Mouse (Mus musculus) hindbrain, embryonic 14.5 days (tissue): ENCODE data around the gene Zdhhc5. TPM values are rescaled to one million over a fixed set of nuclear protein-coding genes. Genes with fewer than 3 reads are reported as not detected.

Source experiments
- ATAC-seq: fragments of 200-750 bp; cut with Nextera tagmentation; 2 replicates; pipeline ENCODE4 v1.8.0; 2017; ENCODE audit warnings: moderate number of reproducible peaks, mild to moderate bottlenecking, moderate TSS enrichment, moderate library complexity; ENCODE audit not compliant: low FRiP score
- DNase-seq: peaks from one replicate; pipeline ENCODE4 v3.0.0-alpha.2; 2015; ENCODE audit warnings: low spot score
- H3K27ac ChIP-seq: fragments of 300-500 bp; sonication (generic); 2 replicates; pipeline ENCODE4 v1.5.1; 2014; ENCODE audit warnings: mild to moderate bottlenecking, moderate library complexity
- H3K27me3 ChIP-seq: fragments of 300-500 bp; sonication (generic); 2 replicates; pipeline ENCODE4 v1.6.1; 2014; ENCODE audit warnings: mild to moderate bottlenecking, low read length, mixed read lengths; ENCODE audit not compliant: control insufficient read depth, insufficient read depth
- H3K36me3 ChIP-seq: fragments of 300-500 bp; sonication (generic); replicated peaks from 2 replicates; pipeline ENCODE4 v1.6.1; 2014; ENCODE audit not compliant: control insufficient read depth, insufficient read depth
- H3K4me1 ChIP-seq: fragments of 300-500 bp; sonication (generic); replicated peaks from 2 replicates; pipeline ENCODE4 v1.6.1; 2014; ENCODE audit warnings: antibody characterized with exemption, low read length, mixed read lengths; ENCODE audit not compliant: control insufficient read depth, insufficient read depth
- H3K4me2 ChIP-seq: fragments of 300-500 bp; sonication (generic); replicated peaks from 2 replicates; pipeline ENCODE4 v1.6.1; 2014; ENCODE audit warnings: mild to moderate bottlenecking, moderate library complexity
- H3K4me3 ChIP-seq: fragments of 300-500 bp; sonication (generic); replicated peaks from 2 replicates; pipeline ENCODE4 v1.5.1; 2014; ENCODE audit warnings: mild to moderate bottlenecking, low read length
- H3K9ac ChIP-seq: fragments of 300-500 bp; sonication (generic); 2 replicates; pipeline ENCODE4 v1.6.1; 2014
- H3K9me3 ChIP-seq: fragments of 300-500 bp; sonication (generic); 2 replicates; pipeline ENCODE4 v1.6.1; 2016; ENCODE audit warnings: low read length; ENCODE audit not compliant: control insufficient read depth
- WGBS: fragments of 180-500 bp; shearing (Covaris S2); extraction: QIAGEN DNeasy Blood & Tissue Kit; methylation state at CpG from one replicate; pipeline ENCODE4 v1.1.7; 2014; 5-methylcytosine and 5-hydroxymethylcytosine counted together
- microRNA counts: library from miRNA; unstranded; fragments of <30 nt; microRNA quantifications from one replicate; lab custom pipeline; 2016
- microRNA-seq: library from miRNA; unstranded; fragments of <30 nt; microRNA quantifications from one replicate; pipeline ENCODE4, GENCODE M21; 2016
- polyA plus RNA-seq: library from polyadenylated mRNA; unstranded; fragments of >200 nt; fragmentation: Nextera tagmentation; extraction: Ambion mirVana; gene quantifications from 2 replicates; pipeline ENCODE4 v1.2.1, GENCODE M21; 2014

The Zdhhc5 gene
- polyA plus RNA-seq, 1 experiment from 2014 or later: 21.9 TPM

GRCm38 (mm10) chr2:84647051-84647568 lies 67.9 kb downstream of the Zdhhc5 start:
- no peak for ATAC-seq
- peak overlapping the region; percentile 91; the same call in 1 of the 2 replicates for H3K9ac ChIP-seq

GRCm38 (mm10) chr2:84646138-84646537 lies 68.8 kb downstream of the Zdhhc5 start:
- Histone ChIP-seq H3K27ac (no peak overlapping the region), H3K4me2 (peak overlapping the region; percentile 82; the same call in 1 of the 2 replicates), H3K4me1 (peaks cover 23% of the 10 kb centered on the region), H3K9me3 (no peaks in the 10 kb centered on the region), H3K36me3 (peaks cover 6% of the 10 kb centered on the region; the same call in 1 of the 2 replicates), H3K4me3 (no peak overlapping the region), H3K27me3 (no peaks in the 10 kb centered on the region), H3K9ac (no peak overlapping the region)
- no peak for DNase-seq
- WGBS: 83% methylated on average over 1 of the region's 1 CpGs
- no peak for ATAC-seq

More at GRCm38 (mm10) chr2:84647051-84647568, 67.9 kb downstream of the Zdhhc5 start:
- Histone ChIP-seq H3K4me3 (peak overlapping the region; percentile 70), H3K4me2 (peak overlapping the region; percentile 82), H3K27ac (no peak overlapping the region), H3K9me3 (no peaks in the 10 kb centered on the region), H3K36me3 (peaks cover 2% of the 10 kb centered on the region; the same call in 1 of the 2 replicates), H3K4me1 (peaks cover 30% of the 10 kb centered on the region), H3K27me3 (no peaks in the 10 kb centered on the region)
- WGBS: 96% methylated on average over 6 of the region's 6 CpGs
- DNase-seq: no peak

GRCm38 (mm10) chr2:84640833-84641232 lies 74.1 kb downstream of the Zdhhc5 start:
- Histone ChIP-seq H3K27me3 (no peaks in the 10 kb centered on the region), H3K9me3 (no peaks in the 10 kb centered on the region), H3K4me1 (peaks cover 24% of the 10 kb centered on the region), H3K4me2 (no peak overlapping the region), H3K9ac (no peak overlapping the region), H3K4me3 (no peak overlapping the region), H3K27ac (no peak overlapping the region), H3K36me3 (peaks cover 6% of the 10 kb centered on the region; the same call in 1 of the 2 replicates)
- DNase-seq: no peak
- ATAC-seq: no peak

GRCm38 (mm10) chr2:84638428-84639220 lies 76.4 kb downstream of the Zdhhc5 start:
- H3K36me3 ChIP-seq: peaks cover 6% of the 10 kb centered on the region; the same call in 1 of the 2 replicates
- no peaks in the 10 kb centered on the region for H3K9me3 ChIP-seq
- ATAC-seq: no peak
- no peak for DNase-seq
- WGBS: 71% methylated on average over 5 of the region's 5 CpGs
- no peak overlapping the region for H3K4me2 ChIP-seq
- no peak overlapping the region for H3K9ac ChIP-seq
- peaks cover 43% of the 10 kb centered on the region for H3K4me1 ChIP-seq
- no peak overlapping the region for H3K4me3 ChIP-seq
- H3K27ac ChIP-seq: peak overlapping the region; percentile 32; the same call in 1 of the 2 replicates
- no peaks in the 10 kb centered on the region for H3K27me3 ChIP-seq

MicroRNAs encoded within 50 kb of the gene (microRNA counts, 519-probe panel; counts per million panel counts)
- microRNA mmu-miR-130a (lab: Ali Mortazavi, UCI): 7,263 counts per million, percentile 96 among the panel's probes with 10 or more counts

Small RNA genes lying within 50 kb of the gene (microRNA-seq; reads per million reads assigned to microRNA genes)
- gene Mir130a: 27,507 reads per million, percentile 98 among the genes with 10 or more reads in this experiment

Other genes starting within 250 kb of the Zdhhc5 start
- gene Tfpi, start 238.4 kb downstream of the Zdhhc5 start, polyA plus RNA-seq: 19.0 and 20.4 TPM in 2 replicates
- 30.7 and 34.8 TPM in 2 replicates for gene Ctnnd1, start 64.4 kb downstream of the Zdhhc5 start, polyA plus RNA-seq
- gene Btbd18, start 56.1 kb downstream of the Zdhhc5 start, polyA plus RNA-seq: 0.16 and 0.40 TPM in 2 replicates
- 196 and 205 TPM in 2 replicates for gene Selenoh, start 44.4 kb downstream of the Zdhhc5 start, polyA plus RNA-seq
- gene Gm28635, start 37.1 kb downstream of the Zdhhc5 start, polyA plus RNA-seq: not detected in 2 replicates
- gene Med19, start 36.8 kb downstream of the Zdhhc5 start, polyA plus RNA-seq: 59.3 and 61.3 TPM in 2 replicates
- 316 and 341 TPM in 2 replicates for gene Tmx2, start 36.0 kb downstream of the Zdhhc5 start, polyA plus RNA-seq
- 21.3 and 22.3 TPM in 2 replicates for gene Clp1, start 12.2 kb upstream of the Zdhhc5 start, polyA plus RNA-seq
- gene Ypel4, start 18.9 kb upstream of the Zdhhc5 start, polyA plus RNA-seq: 12.5 and 13.1 TPM in 2 replicates
- 2.9 and 3.4 TPM in 2 replicates for gene Gm19426, start 28.5 kb upstream of the Zdhhc5 start, polyA plus RNA-seq
- gene Serping1, start 60.3 kb upstream of the Zdhhc5 start, polyA plus RNA-seq: 36.2 and 36.3 TPM in 2 replicates
- gene Ube2l6, start 83.6 kb upstream of the Zdhhc5 start, polyA plus RNA-seq: 18.6 and 24.0 TPM in 2 replicates
- not detected in 2 replicates for gene Smtnl1, start 107.5 kb upstream of the Zdhhc5 start, polyA plus RNA-seq
- gene Timm10, start 111.8 kb upstream of the Zdhhc5 start, polyA plus RNA-seq: 75.8 and 83.3 TPM in 2 replicates
- gene Slc43a1, start 123.7 kb upstream of the Zdhhc5 start, polyA plus RNA-seq: 1.5 and 1.6 TPM in 2 replicates
- gene Rtn4rl2, start 171.5 kb upstream of the Zdhhc5 start, polyA plus RNA-seq: 3.8 and 4.5 TPM in 2 replicates
- gene Slc43a3, start 221.4 kb upstream of the Zdhhc5 start, polyA plus RNA-seq: 4.8 and 4.9 TPM in 2 replicates